Mouse (Mus musculus) liver, postnatal 0 days (tissue): ENCODE measurements around the gene Depdc1b.

Experiments used
- CTCF ChIP-seq: sonication (generic); IDR thresholded peaks from 2 replicates; pipeline ENCODE4 v1.5.1; 2016; ENCODE audit warnings: antibody characterized with exemption, low read depth
- EP300 ChIP-seq: IDR thresholded peaks from 2 replicates; pipeline ENCODE4 v1.6.1; 2016; ENCODE audit warnings: antibody characterized with exemption, low read depth, mild to moderate bottlenecking

DNA sequence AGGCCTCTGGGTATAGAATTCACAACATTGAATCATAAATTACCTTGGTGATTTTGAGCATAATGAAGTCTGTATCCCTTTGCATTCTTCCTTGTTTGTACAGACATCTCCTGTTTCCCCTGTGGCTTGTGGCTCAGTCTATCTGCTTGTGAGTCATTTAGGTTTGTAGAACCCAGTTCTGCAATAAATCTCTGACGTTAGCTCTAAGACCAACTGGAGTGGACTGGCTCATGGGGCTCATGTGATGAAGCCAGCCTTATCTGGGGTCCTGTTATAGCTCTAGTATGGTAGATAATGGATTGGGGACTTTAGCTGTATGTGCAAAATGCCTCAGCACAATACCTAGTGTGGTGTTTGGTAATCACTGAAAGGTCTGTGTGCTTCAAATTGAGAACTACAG is 12.3 kb upstream of the Depdc1b start:
- TF ChIP-seq CTCF: no peak
- TF ChIP-seq EP300: no peak
